Mouse (Mus musculus): ENCODE data around the gene Cdkal1. TPM values are rescaled to one million over a fixed set of nuclear protein-coding genes. Genes with fewer than 3 reads are reported as not detected.

The Cdkal1 gene
- polyA plus RNA-seq, 1 experiment from 2014 or later, result 14.7 TPM

- Histone ChIP-seq H3K27me3 (ENCODE audit: control insufficient read depth, insufficient read depth, low read length) (no peaks in the 10 kb centered on the region), H3K27ac (replicated peaks) (no peak overlapping the region), H3K9me3 (ENCODE audit: control insufficient read depth, low read length) (no peaks in the 10 kb centered on the region), H3K4me3 (ENCODE audit: low read depth, low read length) (no peak overlapping the region), H3K36me3 (ENCODE audit: control insufficient read depth, insufficient read depth, low read length) (no peaks in the 10 kb centered on the region), H3K4me2 (replicated peaks; ENCODE audit: low read depth) (no peak overlapping the region), H3K4me1 (replicated peaks; ENCODE audit: control insufficient read depth, insufficient read depth) (no peaks in the 10 kb centered on the region), H3K9ac (ENCODE audit: low read length) (no peak overlapping the region)
- DNase-seq (ENCODE audit: low spot score) (no peak), ATAC-seq (ENCODE audit: low FRiP score, low TSS enrichment) (no peak)
- 37% methylated on average over 4 of the region's 4 CpGs for WGBS
- no peak for TF ChIP-seq EP300 (optimal IDR thresholded peaks at IDR 0.05)
- no peak for TF ChIP-seq CTCF (IDR thresholded peaks at IDR 0.05; ENCODE audit: low read depth)
Observed at GRCm38 (mm10) chr13:29232681-29233080, 622.8 kb downstream of the Cdkal1 start.

- 51% methylated on average over 5 of the region's 5 CpGs for WGBS
- ATAC-seq (ENCODE audit: low FRiP score, low TSS enrichment) (no peak), DNase-seq (ENCODE audit: low spot score) (no peak)
- Histone ChIP-seq H3K27ac (replicated peaks) (no peak overlapping the region), H3K4me3 (ENCODE audit: low read depth, low read length) (no peak overlapping the region), H3K9me3 (ENCODE audit: control insufficient read depth, low read length) (no peaks in the 10 kb centered on the region; the same call in 1 of the 2 replicates), H3K36me3 (ENCODE audit: control insufficient read depth, insufficient read depth, low read length) (no peaks in the 10 kb centered on the region), H3K27me3 (ENCODE audit: control insufficient read depth, insufficient read depth, low read length) (no peaks in the 10 kb centered on the region), H3K4me2 (replicated peaks; ENCODE audit: low read depth) (no peak overlapping the region), H3K9ac (ENCODE audit: low read length) (no peak overlapping the region), H3K4me1 (replicated peaks; ENCODE audit: control insufficient read depth, insufficient read depth) (no peaks in the 10 kb centered on the region)
- TF ChIP-seq EP300 (optimal IDR thresholded peaks at IDR 0.05), result no peak
- no peak for TF ChIP-seq CTCF (IDR thresholded peaks at IDR 0.05; ENCODE audit: low read depth)
Observed at GRCm38 (mm10) chr13:29224815-29225214, 630.7 kb downstream of the Cdkal1 start.

- 33% methylated on average over 10 of the region's 10 CpGs for WGBS
Observed at GRCm38 (mm10) chr13:29222261-29222838, 633.1 kb downstream of the Cdkal1 start.

DNA sequence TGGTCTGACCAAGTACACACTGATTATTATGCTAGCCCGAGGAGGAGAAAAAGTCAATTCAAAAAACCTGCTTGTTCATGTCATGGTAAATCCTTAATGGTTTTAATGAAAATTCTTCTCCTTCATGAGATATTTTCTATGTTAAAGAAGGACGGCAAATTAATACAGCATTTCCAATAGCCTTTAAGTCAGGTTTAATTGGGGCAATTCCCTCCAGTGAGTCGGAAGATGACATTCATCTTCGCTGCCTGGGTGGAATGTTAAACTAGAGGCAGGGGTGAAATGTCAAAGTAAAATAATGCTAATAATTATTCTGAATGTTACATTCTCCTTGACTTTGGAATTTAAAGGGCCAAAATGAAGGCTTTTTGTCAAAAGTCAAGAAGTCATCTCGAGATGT, 633.8 kb downstream of the Cdkal1 start:
- no peak for DNase-seq (ENCODE audit: low spot score)
- TF ChIP-seq CTCF (IDR thresholded peaks at IDR 0.05; ENCODE audit: low read depth), result no peak

More at GRCm38 (mm10) chr13:29222261-29222838, 633.1 kb downstream of the Cdkal1 start:
- H3K36me3 ChIP-seq (ENCODE audit: control insufficient read depth, insufficient read depth, low read length), result no peaks in the 10 kb centered on the region
- DNase-seq (ENCODE audit: low spot score) (no peak), ATAC-seq (ENCODE audit: low FRiP score, low TSS enrichment) (no peak)
- no peak for TF ChIP-seq EP300 (optimal IDR thresholded peaks at IDR 0.05)
- TF ChIP-seq CTCF (IDR thresholded peaks at IDR 0.05; ENCODE audit: low read depth), result peak; percentile 30
- H3K4me3 ChIP-seq (ENCODE audit: low read depth, low read length), result no peak overlapping the region
- no peak overlapping the region for H3K4me2 ChIP-seq (replicated peaks; ENCODE audit: low read depth)
- no peak overlapping the region for H3K9ac ChIP-seq (ENCODE audit: low read length)
- H3K4me1 ChIP-seq (replicated peaks; ENCODE audit: control insufficient read depth, insufficient read depth), result no peaks in the 10 kb centered on the region
- H3K27ac ChIP-seq (replicated peaks), result no peak overlapping the region
- H3K27me3 ChIP-seq (ENCODE audit: control insufficient read depth, insufficient read depth, low read length), result no peaks in the 10 kb centered on the region
- no peaks in the 10 kb centered on the region; the same call in 1 of the 2 replicates for H3K9me3 ChIP-seq (ENCODE audit: control insufficient read depth, low read length)

DNA sequence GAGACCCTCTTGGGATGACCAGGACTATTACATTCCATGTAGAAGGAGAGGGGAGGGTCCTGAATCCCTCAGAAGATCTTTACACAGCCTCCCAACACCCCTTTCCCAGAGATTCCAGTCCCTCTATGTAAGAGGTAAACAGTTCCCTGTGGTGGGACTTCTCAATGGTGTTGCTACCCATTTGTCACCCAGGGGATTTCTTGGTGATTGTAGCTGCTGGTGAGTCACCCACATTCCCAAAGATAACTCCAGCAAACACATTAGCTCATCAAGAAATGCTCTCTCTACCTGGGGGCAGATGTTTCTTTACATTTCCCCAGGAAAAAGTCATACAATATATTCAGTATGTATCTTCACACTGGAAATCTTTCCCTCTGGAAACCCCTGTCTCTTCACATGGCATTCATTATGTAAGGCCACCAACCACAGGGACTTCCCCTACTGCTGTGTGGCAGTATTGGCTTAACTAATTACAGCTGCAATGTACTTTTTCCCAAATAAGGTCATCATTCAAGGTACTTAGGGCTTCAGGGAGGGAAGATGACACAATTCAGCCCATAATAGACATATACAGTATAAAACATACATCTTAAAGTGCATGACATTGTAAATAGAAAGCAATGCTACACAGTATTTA, 636.8 kb downstream of the Cdkal1 start:
- Histone ChIP-seq H3K9ac (ENCODE audit: low read length) (no peak overlapping the region), H3K4me1 (replicated peaks; ENCODE audit: control insufficient read depth, insufficient read depth) (no peaks in the 10 kb centered on the region), H3K27ac (replicated peaks) (no peak overlapping the region), H3K4me3 (ENCODE audit: low read depth, low read length) (no peak overlapping the region), H3K9me3 (ENCODE audit: control insufficient read depth, low read length) (no peaks in the 10 kb centered on the region; the same call in 1 of the 2 replicates), H3K36me3 (ENCODE audit: control insufficient read depth, insufficient read depth, low read length) (no peaks in the 10 kb centered on the region), H3K27me3 (ENCODE audit: control insufficient read depth, insufficient read depth, low read length) (no peaks in the 10 kb centered on the region), H3K4me2 (replicated peaks; ENCODE audit: low read depth) (no peak overlapping the region)
- ATAC-seq (ENCODE audit: low FRiP score, low TSS enrichment) (no peak), DNase-seq (ENCODE audit: low spot score) (no peak)
- no peak for TF ChIP-seq CTCF (IDR thresholded peaks at IDR 0.05; ENCODE audit: low read depth)
- no peak for TF ChIP-seq EP300 (optimal IDR thresholded peaks at IDR 0.05)

More for the DNA sequence above, 633.8 kb downstream of the Cdkal1 start:
- Histone ChIP-seq H3K4me1 (replicated peaks; ENCODE audit: control insufficient read depth, insufficient read depth) (no peaks in the 10 kb centered on the region), H3K9me3 (ENCODE audit: control insufficient read depth, low read length) (no peaks in the 10 kb centered on the region; the same call in 1 of the 2 replicates), H3K27ac (replicated peaks) (no peak overlapping the region), H3K36me3 (ENCODE audit: control insufficient read depth, insufficient read depth, low read length) (no peaks in the 10 kb centered on the region), H3K4me2 (replicated peaks; ENCODE audit: low read depth) (no peak overlapping the region), H3K9ac (ENCODE audit: low read length) (no peak overlapping the region), H3K27me3 (ENCODE audit: control insufficient read depth, insufficient read depth, low read length) (no peaks in the 10 kb centered on the region), H3K4me3 (ENCODE audit: low read depth, low read length) (no peak overlapping the region)
- 64% methylated on average over 5 of the region's 5 CpGs for WGBS
- no peak for ATAC-seq (ENCODE audit: low FRiP score, low TSS enrichment)
